Mouse (Mus musculus) heart, adult 2 months (tissue): ENCODE results near the gene Crtc2.

Source experiments
- CTCF ChIP-seq: fragments of 200-600 bp; IDR thresholded peaks from 2 replicates; pipeline ENCODE4 v1.8.1; 2022; ENCODE audit warnings: antibody characterized with exemption, mild to moderate bottlenecking, moderate library complexity
- EP300 ChIP-seq: fragments of 200-500 bp; IDR thresholded peaks from 2 replicates; pipeline ENCODE4 v1.6.1; 2011; ENCODE audit warnings: low read depth, low read length, control low read depth; ENCODE audit not compliant: insufficient read depth
- POLR2A ChIP-seq: fragments of 200-500 bp; IDR thresholded peaks from 2 replicates; pipeline ENCODE4 v1.6.1; 2011; ENCODE audit warnings: mild to moderate bottlenecking, low read depth, low read length, control low read depth; ENCODE audit not compliant: insufficient read depth

DNA sequence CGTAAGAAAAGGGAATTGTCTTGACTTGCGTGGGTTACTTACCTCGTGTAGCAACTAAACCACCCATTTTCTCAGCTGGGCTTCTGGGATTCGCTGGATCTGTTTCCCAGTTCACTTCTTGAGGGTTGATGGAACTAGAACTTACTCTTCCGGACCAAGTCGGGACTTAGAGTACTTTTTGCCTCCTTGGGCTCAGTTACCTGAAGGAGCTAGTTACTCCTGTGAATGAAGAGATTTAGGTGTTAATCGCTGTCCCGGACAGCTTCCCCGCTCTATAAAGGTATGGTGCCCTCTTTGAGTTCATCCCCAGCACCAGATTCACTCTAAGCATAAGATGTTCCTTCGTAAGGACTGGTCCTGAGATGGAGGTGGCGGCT is 40.1 kb downstream of the Crtc2 start:
- no peak for TF ChIP-seq POLR2A
- TF ChIP-seq CTCF = no peak
- no peak for TF ChIP-seq EP300
